Mouse (Mus musculus): Measurements from ENCODE around the gene Tfdp1. TPM values are rescaled to one million over a fixed set of nuclear protein-coding genes. Genes with fewer than 3 reads are reported as not detected.

Gene Tfdp1
- polyA plus RNA-seq, 2 experiments from 2014 or later = 31.5 to 46.6 TPM

DNA sequence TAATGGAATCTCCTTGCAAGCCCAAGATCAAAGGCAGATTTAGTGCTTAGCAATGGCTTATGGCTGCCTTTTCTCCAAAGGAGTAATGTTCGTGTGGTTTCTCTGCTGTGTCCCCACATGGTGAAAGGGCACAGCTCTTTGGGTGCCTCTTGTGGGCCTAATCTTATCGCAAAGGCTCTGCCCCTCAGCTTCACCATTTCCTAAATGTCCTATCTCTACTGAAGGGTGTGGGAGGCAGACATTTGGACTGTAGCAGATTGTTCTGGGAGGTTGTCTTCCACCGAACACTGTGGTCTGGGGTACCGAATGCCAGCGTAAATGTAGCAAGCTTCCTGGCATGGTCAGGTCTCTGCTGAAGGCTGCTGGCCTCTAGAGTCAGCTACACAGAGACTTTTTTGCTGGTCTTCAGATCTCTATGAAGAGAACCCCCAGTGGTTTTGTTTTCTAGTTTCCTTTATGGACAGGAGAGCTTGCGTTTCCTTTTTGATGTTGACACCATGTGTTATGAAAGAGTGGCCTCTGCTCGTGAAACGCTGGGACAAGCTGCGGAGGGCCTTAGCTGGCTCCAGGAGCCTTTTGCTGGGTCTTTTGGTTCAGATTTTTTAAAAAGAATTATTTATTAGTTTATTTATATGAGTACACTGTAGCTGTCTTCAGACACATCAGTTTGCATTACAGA, 14.7 kb downstream of the Tfdp1 start:
- ATAC-seq = no peak

DNA sequence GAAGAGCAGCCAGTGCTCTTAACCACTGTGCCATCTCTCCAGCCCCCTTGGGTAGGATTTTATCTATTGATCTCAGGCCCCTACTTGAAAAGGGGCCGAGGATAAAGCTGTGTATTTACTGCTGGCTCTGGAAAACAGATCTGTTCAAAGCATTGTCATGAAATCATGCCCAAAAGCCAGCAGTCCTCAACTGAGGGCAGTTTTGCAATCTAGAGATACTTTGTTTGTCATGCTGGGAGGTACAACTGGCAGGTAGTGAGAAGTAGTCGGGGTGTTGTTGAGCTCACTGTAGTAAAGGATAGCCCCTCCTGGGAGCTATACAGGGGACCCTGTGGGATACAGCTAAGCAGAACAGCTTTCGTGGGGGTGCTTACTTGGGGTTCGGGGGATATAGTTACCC, 15.3 kb downstream of the Tfdp1 start:
- no peak for ATAC-seq

DNA sequence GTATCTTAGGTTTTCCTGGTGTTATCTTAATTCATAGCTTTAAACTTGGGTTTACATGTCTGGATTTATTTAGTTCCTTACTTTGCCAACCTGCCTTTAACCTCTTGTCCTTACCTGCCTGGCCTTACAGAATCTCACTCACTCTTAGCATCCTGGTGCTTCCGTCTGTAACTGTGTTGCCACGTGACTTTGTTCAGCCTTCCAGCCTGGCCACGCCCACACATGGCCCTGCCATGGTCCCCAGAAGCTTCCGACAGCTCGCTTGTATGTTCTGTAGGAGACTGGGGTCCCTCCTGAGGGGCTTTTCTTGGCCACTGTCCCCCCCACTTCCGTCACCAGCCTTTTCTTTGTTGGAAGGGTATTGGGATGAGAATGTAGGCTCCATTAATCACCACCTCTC, 17.7 kb downstream of the Tfdp1 start:
- ATAC-seq = no peak

GRCm38 (mm10) chr8:13356681-13357080, 18.1 kb downstream of the Tfdp1 start:
- no peak for ATAC-seq

- ATAC-seq = no peak
Observed at GRCm38 (mm10) chr8:13360213-13360612, 21.7 kb downstream of the Tfdp1 start.

DNA sequence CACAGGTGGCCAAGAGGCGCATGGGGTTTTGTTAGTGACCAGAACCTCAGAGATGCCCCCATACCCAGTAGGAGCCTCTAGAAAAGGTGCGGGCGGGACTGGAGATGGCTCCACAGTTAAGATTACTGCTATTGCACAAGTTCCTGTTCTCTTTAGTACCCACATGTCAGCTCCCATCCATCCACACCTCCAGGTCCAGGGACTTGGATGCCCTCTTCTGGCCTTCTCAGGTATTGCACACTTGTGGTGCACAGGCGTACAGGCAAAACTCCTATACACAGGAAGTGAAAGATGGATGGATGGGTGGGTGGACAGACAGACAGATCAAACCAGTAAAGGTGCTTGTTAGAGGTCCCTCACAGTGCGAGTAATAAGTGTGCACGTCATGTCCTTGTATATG, 23.3 kb downstream of the Tfdp1 start:
- ATAC-seq = no peak

DNA sequence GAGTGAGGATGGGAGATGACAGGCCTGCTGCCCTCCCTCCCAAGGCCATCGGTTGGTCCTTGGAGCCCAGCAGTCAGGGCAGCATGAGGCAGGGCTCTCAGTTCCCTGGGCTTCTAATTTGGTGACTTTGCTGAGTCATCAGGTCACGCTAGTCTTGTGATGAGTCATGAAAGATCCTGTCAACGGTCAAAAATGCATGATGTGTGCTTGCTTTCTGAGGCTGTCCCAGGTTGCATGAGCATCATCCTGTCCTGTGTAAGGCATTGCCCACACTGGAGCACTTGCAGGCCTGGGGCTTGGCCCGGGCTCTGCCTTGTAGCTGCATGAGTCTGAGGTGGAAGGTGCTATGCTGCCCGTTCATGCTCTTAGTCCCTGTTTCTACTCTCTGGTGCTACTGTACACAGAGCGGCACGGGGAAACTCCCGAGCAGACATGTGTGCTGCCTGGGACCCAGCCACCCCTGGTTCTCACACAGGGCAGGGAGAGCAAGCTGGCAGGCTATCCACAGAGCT, 34.7 kb downstream of the Tfdp1 start:
- ATAC-seq = no peak

GRCm38 (mm10) chr8:13381630-13382029, 43.1 kb downstream of the Tfdp1 start:
- ATAC-seq = no peak

GRCm38 (mm10) chr8:13382536-13382935, 44.0 kb downstream of the Tfdp1 start:
- no peak for ATAC-seq

DNA sequence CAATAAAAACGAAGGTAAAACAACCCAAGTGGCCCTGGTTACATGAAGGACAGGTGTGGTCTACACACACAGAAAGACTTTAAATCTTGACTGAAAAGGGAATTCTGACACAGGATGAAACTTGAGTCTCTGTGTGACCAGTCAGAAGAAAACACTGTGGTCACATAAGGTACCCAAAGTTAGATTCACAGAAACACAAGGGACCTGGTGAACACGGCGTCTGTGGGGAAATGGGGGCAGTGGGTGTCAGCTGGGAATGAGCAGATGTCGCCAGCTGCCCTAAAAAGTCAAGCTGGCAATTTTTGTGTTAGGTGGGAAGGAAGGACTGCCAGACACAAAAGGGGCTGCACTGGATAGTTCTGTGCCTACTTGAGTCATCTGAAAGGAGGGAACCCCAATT, 44.4 kb downstream of the Tfdp1 start:
- ATAC-seq = no peak

GRCm38 (mm10) chr8:13386366-13386765, 47.8 kb downstream of the Tfdp1 start:
- ATAC-seq = no peak

GRCm38 (mm10) chr8:13387728-13388127, 49.2 kb downstream of the Tfdp1 start:
- no peak for ATAC-seq

GRCm38 (mm10) chr8:13388744-13389143, 50.2 kb downstream of the Tfdp1 start:
- ATAC-seq = no peak

DNA sequence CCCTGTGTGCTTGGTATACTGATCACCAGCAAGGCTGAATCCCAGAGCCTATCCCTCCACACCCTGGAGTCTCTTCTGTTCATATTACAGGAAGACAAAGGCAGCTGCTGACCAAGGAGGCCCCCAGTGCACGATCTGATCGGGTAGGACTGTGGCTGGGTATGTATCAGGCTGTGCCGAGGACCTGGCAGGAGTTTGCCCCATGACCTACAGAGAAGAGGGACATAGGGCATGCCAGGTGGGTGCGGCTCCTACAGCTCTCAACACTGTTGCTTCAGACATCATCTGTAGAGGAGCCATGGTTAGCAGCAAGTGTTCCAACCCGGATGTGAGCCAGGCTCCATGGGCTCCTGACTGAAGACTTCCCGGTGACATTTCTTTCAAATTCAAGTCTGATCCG, 55.3 kb downstream of the Tfdp1 start:
- ATAC-seq = no peak

DNA sequence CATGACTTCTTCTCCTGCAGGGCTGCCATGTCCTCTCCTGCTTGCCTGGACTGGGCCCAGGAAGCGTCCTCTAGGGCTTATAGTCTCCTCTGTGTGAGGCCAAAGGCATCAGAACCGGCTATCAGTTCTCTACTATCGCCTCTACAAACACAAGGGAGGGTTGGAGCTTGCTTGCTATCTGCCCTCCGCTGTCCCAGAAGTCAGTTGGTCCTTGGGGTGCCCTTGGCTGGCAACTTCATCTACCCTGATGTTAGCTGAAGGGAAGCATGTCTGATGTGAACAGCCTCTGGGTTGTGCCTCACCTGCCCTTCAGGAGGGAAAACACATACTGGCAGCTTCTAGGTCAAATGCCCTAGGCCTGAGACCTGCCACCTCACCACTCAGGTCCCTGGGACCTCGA, 58.2 kb downstream of the Tfdp1 start, which contains the start of gene Atp4b:
Gene Atp4b (minus strand): TSS at position 101 of the 400 bp plus-strand sequence.
- ATAC-seq = no peak

DNA sequence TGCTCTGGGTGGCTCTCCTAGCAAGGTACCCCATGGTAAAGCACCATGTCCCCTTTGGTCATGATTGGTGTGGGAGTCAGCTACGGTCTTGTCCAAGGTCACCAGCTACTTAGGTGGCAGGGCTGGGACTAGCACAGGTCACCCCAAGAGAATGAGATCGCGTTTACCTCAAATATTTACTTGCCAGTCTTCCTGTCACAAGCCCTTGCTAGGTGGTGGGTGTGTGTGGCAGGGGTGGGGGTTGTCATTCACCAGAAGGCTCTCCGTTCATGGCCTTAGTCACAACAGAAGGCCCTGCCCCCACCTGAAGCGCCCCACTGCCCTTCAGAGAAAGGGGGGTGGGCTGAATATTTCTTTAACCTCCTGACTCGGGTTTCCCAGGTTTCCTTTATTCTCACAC, 65.0 kb downstream of the Tfdp1 start:
- ATAC-seq = no peak

GRCm38 (mm10) chr8:13404666-13405131, 66.1 kb downstream of the Tfdp1 start, which contains the start of gene Grk1:
Gene Grk1, plus strand, starts transcription at chr8:13405081.
- ATAC-seq = no peak

DNA sequence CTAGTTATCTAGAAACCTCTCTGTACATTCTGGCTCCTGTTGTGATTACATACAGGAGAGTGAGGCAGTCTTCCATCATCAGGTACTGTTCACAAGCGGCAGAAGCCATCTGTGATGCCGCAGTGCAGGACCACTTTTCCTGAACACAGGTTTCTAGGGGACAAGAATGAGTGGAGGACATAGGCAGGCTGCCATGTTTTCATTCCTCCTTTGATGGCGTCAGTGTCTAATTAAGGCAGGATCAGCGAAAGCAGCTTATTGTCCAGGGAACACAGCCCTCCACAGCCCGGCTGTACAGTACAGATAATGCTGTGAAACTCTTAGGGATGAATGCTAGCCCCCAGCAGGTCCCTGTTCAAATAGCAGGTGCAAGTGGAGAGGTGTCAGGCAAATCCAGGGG, 67.5 kb downstream of the Tfdp1 start:
- ATAC-seq = no peak

DNA sequence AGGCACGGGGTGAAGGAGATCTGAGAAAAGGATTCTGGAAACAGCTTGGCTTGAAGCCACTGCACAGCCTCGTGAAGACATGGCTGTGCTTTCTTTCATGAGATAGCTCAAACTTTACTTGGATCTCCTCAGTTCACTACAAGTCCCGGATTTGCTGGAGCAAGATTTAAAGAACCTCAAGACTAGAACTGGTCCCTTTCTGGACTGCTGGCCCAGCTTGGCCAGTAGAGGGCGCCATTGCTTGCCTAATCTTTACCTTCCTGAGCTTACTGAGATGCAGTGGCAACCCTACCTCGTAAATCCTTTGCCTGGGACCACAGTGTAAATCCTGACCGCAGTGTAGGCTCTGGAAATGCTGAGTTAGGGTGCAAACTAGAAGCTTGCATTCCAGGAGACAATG, 73.0 kb downstream of the Tfdp1 start:
- ATAC-seq = peak; percentile 43

DNA sequence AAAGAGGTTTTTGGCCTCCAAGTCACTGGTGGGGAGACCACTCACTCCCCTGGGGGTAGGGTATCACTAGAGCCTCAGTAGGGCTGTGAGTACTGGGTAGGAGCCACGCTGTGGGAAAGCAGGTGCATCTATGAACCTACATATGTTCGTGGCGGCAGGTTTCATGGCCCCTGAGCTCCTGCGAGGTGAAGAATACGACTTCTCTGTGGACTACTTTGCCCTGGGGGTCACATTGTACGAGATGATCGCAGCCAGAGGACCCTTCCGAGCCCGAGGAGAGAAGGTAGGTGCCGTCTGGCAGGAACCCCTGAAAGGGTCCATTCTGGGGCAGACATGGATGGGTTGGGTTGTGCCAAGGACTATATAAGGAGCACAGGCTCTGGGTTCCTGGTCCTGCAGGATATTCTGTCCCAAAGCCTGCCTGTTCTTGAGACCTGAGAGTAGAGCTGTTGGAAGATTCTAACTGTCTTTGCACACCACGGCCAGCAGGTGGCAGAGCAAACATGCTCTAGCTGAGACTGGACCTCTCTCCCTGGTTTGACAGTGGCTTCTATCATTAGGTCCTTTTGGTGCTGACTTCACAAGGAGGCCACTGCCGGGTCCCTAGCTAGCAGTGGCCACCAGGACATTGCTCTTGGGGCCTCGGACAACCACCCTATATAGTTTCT, 74.5 kb downstream of the Tfdp1 start:
- peak; percentile 47 for ATAC-seq

GRCm38 (mm10) chr8:13413823-13414390, 75.4 kb downstream of the Tfdp1 start:
- no peak for ATAC-seq

DNA sequence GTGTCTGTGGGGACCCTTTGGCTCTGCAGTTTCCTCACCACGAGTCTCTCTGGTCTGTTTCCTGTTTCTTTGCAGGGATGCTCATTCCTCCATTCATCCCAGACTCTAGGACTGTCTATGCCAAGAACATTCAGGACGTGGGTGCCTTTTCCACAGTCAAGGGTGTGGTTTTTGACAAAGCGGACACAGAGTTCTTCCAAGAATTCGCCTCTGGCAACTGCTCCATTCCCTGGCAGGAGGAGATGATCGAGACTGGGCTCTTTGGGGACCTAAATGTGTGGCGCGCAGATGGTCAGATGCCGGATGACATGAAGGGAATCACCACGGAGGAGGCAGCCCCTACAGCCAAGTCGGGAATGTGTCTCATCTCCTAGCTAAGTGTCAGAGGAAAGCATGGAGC, 77.3 kb downstream of the Tfdp1 start:
- no peak for ATAC-seq

GRCm38 (mm10) chr8:13419111-13419639, 80.6 kb downstream of the Tfdp1 start:
- ATAC-seq = no peak
